Mouse (Mus musculus) myocyte (in vitro differentiated cells): ENCODE data around the gene Dock1.

Experiments
- MAX ChIP-seq: IDR thresholded peaks from one replicate; pipeline ENCODE4 v1.6.1; 2011; ENCODE audit warnings: low read depth, mild to moderate bottlenecking, control low read depth
- POLR2A ChIP-seq: IDR thresholded peaks from one replicate; pipeline ENCODE4 v1.6.1; 2011; ENCODE audit warnings: low read depth, mild to moderate bottlenecking, control low read depth, moderate library complexity; ENCODE audit not compliant: insufficient read length

GRCm38 (mm10) chr7:135017531-135017930 lies 347.1 kb downstream of the Dock1 start:
- TF ChIP-seq POLR2A (no peak), MAX (no peak)
